Mouse (Mus musculus) layer of hippocampus, postnatal 14 days (tissue): ENCODE data around the gene Zp3. TPM values are rescaled to one million over a fixed set of nuclear protein-coding genes. Genes with fewer than 3 reads are reported as not detected.

Experiments used
- DNase-seq, 2 experiments: peaks; one replicate each; pipeline ENCODE4 v3.0.0; 2021 to 2022; ENCODE audit warnings: low spot score in 2 of 2, mixed read lengths in 1 of 2
- total RNA-seq, 2 experiments: library from RNA; stranded (reverse); gene quantifications; 2 replicates each; pipeline ENCODE4 v1.2.3; 2021

Zp3 gene
- total RNA-seq, 2 experiments from 2014 or later = not detected

GRCm38 (mm10) chr5:136001222-136001621 is 21.3 kb downstream of the Zp3 start:
- no peak for DNase-seq

- no peak for DNase-seq
These were observed 22.4 kb downstream of the Zp3 start for GRCm38 (mm10) chr5:136002325-136002724.

GRCm38 (mm10) chr5:136002751-136003151 is 22.9 kb downstream of the Zp3 start:
- DNase-seq = no peak

GRCm38 (mm10) chr5:136004537-136004936 is 24.6 kb downstream of the Zp3 start:
- DNase-seq = no peak

GRCm38 (mm10) chr5:136007745-136008144 is 27.8 kb downstream of the Zp3 start:
- no peak for DNase-seq

GRCm38 (mm10) chr5:136014877-136015276 is 35.0 kb downstream of the Zp3 start:
- no peak for DNase-seq

- DNase-seq = no peak
These were observed 35.7 kb downstream of the Zp3 start for GRCm38 (mm10) chr5:136015586-136015985.

GRCm38 (mm10) chr5:136016014-136016876 is 36.3 kb downstream of the Zp3 start:
- no peak for DNase-seq

- no peak for DNase-seq
These were observed 37.4 kb downstream of the Zp3 start for GRCm38 (mm10) chr5:136017262-136017661.

- no peak for DNase-seq
These were observed 38.8 kb downstream of the Zp3 start for GRCm38 (mm10) chr5:136018726-136019125.

GRCm38 (mm10) chr5:136019907-136020306 is 40.0 kb downstream of the Zp3 start:
- DNase-seq = no peak

- no peak for DNase-seq
These were observed 45.8 kb downstream of the Zp3 start for GRCm38 (mm10) chr5:136025712-136026111.

- DNase-seq = no peak
These were observed 47.0 kb downstream of the Zp3 start for GRCm38 (mm10) chr5:136026859-136027258.

GRCm38 (mm10) chr5:136027612-136028311 is 47.9 kb downstream of the Zp3 start:
- DNase-seq = no peak

- no peak for DNase-seq
These were observed 55.0 kb downstream of the Zp3 start for GRCm38 (mm10) chr5:136034868-136035267.

- no peak for DNase-seq
These were observed 55.4 kb downstream of the Zp3 start for GRCm38 (mm10) chr5:136035285-136035684.

- no peak for DNase-seq
These were observed 56.8 kb downstream of the Zp3 start for GRCm38 (mm10) chr5:136036667-136037066.

Other genes with a start within 250 kb of the Zp3 start
- 10 to 100 TPM; 13.7 to 15.6 TPM for gene Tmem120a, start 235.7 kb upstream of the Zp3 start, total RNA-seq
- gene Styxl1, start 201.7 kb upstream of the Zp3 start, total RNA-seq = under 1 TPM in 1 of 2 experiments, not detected in 1; 0.44 TPM
- gene Mdh2, start 201.6 kb upstream of the Zp3 start, total RNA-seq = 100 to 1,000 TPM; 463 to 479 TPM
- gene Srrm3, start 173.2 kb upstream of the Zp3 start, total RNA-seq = 10 to 100 TPM; 63.2 to 68.4 TPM
- gene Hspb1, start 92.2 kb upstream of the Zp3 start, total RNA-seq = 10 to 100 TPM in 1 of 2 experiments, 1 to 10 TPM in 1; 7.1 to 10.5 TPM
- gene Ywhag, start 45.5 kb upstream of the Zp3 start, total RNA-seq = 1,000 to 10,000 TPM; 1,522 to 1,558 TPM
- gene Ssc4d, start 5.6 kb upstream of the Zp3 start, total RNA-seq = 1 to 10 TPM; 1.7 to 2.0 TPM
- gene Dtx2, start 14.7 kb downstream of the Zp3 start, total RNA-seq = 1 to 10 TPM; 9.1 to 9.5 TPM
- not detected for gene Upk3b, start 58.4 kb downstream of the Zp3 start, total RNA-seq
- gene Upk3bl, start 74.4 kb downstream of the Zp3 start, total RNA-seq = not detected
- gene Rasa4, start 103.8 kb downstream of the Zp3 start, total RNA-seq = 1 to 10 TPM; 4.3 to 4.4 TPM
- gene Polr2j, start 136.5 kb downstream of the Zp3 start, total RNA-seq = 10 to 100 TPM; 73.6 to 82.2 TPM
- gene Lrwd1, start 156.0 kb downstream of the Zp3 start, total RNA-seq = 10 to 100 TPM; 15.1 to 18.5 TPM
- gene Alkbh4, start 156.0 kb downstream of the Zp3 start, total RNA-seq = 1 to 10 TPM; 8.4 to 10.0 TPM
- 100 to 1,000 TPM; 124 to 127 TPM for gene Orai2, start 190.6 kb downstream of the Zp3 start, total RNA-seq
- gene Prkrip1, start 218.9 kb downstream of the Zp3 start, total RNA-seq = 10 to 100 TPM; 39.9 to 41.5 TPM